Mouse (Mus musculus): ENCODE measurements around the gene Igtp.
"Not testable (repeated sequence)": the region's sequence is repeated elsewhere in the genome, so short reads cannot be mapped to it uniquely, and the experiment has no call there.

The Igtp gene

DNA sequence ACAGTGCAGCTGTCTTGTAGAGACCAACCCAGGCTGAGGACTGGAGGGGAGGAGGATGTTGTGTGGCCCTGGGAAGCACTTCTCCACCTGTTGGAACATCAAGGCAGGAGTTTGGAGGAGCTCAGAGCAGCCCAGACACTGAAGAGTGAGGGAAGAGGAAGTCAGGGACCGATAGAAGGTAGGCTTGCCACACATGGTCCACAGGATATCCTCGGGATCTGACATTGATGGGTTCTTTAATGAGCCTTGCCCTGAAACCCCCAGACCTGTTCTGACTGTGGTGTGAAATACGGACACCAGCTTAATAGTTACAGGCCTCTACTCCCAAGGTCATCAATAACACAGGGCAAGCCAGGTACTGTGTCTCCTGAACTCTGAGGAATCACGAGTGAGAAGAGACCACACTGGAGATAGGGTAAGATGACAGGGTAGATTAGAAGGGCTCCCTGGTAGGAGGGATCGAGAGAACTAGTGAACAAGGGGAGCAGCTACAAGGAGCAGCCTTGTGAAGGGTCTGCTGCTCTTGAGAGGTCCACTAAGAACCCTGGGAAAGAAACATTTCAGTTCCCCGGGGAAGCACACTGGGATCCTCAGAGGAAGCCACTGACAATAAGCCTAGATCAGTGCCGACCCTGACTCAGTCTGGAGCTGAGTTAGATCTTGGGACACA is 14.5 kb downstream of the Igtp start:
- DNase-seq (ENCODE audit: low spot score) = no peak

- DNase-seq (ENCODE audit: low spot score) = peak; percentile 29
These were observed 15.2 kb downstream of the Igtp start for GRCm38 (mm10) chr11:58214391-58215048.

- not testable (repeated sequence) for DNase-seq (ENCODE audit: low spot score)
These were observed 15.7 kb downstream of the Igtp start for GRCm38 (mm10) chr11:58215049-58215430.

DNA sequence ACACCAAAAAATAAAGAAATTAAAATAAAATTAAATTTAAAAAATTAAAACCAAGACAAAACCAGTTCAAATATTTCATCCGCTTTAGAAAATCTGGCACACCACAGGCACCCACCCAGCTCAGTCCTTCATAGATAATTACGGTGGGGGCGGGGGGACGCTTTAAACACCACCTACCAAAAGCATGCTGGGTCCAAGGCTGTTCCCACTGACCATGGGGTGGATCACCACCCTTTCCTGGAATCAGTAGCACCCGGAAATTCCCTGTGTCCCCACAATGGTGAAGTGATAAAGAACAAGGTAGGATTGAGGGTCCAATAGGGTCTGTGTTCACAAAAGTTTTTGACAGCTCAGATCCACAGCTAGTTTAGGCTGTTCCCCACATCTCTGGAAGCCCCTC is 16.5 kb downstream of the Igtp start:
- no peak for DNase-seq (ENCODE audit: low spot score)

DNA sequence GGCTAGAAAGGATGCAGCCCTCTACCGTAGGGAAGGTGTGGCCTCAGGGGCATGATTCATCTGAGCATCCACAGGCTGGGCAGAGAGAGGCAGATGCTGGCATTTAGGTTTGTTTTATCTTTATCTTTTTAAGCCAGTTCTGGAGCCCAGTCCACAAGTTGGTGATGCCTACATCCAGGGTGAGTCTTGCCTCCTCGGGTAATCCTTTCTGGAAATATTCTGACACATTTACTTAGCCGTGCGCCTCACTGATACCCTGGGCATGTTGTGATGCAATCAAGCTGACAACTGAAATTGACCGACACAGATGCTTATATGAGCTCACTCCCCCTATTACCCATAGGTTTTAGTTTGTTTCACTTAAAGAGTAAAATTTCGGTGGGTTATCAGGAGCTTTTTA is 17.5 kb downstream of the Igtp start:
- DNase-seq (ENCODE audit: low spot score) = no peak

GRCm38 (mm10) chr11:58223751-58224150 is 24.4 kb downstream of the Igtp start:
- no peak for DNase-seq (ENCODE audit: low spot score)

GRCm38 (mm10) chr11:58224313-58224712 is 25.0 kb downstream of the Igtp start:
- DNase-seq (ENCODE audit: low spot score) = peak; percentile 37

- DNase-seq (ENCODE audit: low spot score) = not testable (repeated sequence)
These were observed 25.5 kb downstream of the Igtp start for GRCm38 (mm10) chr11:58224872-58225271.

DNA sequence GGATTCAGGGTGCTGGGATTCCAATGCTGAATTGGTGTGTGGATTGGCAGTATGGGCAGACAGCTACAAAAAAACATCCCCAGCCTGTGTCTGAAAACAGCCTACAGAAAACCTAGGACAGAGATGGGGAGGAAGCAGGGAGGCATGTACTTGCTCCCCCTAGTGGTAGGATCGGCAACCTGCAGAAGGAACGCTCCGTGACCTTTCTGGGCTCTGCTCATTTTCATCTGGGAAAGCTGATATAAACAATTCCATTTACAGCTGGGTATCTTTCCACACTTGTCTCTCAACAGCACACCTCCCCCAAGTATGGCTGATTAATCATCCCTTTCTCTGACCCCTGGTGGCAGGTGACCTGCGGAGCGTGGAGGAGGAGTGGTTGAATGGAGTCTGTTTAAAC is 26.3 kb downstream of the Igtp start:
- DNase-seq (ENCODE audit: low spot score) = peak; percentile 56

- DNase-seq (ENCODE audit: low spot score) = no peak
These were observed 27.1 kb downstream of the Igtp start for GRCm38 (mm10) chr11:58226425-58226824.

DNA sequence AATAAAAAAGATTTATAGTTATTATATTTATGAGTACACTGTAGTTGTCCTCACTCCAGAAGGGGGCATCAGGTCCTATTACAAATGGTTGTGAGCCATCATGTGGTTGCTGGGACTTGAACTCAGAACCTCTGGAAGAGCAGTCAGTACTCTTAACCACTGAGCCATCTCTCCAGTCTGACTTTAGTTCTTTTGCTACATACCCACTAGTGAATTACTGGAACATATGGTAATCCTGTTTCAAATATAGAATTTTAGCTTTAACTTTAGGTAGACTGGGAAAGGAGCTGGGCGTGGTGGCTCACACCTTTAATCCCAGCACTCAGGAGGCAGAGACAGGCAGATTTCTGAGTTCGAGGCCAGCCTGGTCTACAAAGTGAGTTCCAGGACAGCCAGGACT is 28.7 kb downstream of the Igtp start:
- not testable (repeated sequence) for DNase-seq (ENCODE audit: low spot score)

- no peak for DNase-seq (ENCODE audit: low spot score)
These were observed 31.1 kb downstream of the Igtp start for GRCm38 (mm10) chr11:58230396-58230910.

GRCm38 (mm10) chr11:58231156-58231555 is 31.8 kb downstream of the Igtp start:
- no peak for DNase-seq (ENCODE audit: low spot score)

DNA sequence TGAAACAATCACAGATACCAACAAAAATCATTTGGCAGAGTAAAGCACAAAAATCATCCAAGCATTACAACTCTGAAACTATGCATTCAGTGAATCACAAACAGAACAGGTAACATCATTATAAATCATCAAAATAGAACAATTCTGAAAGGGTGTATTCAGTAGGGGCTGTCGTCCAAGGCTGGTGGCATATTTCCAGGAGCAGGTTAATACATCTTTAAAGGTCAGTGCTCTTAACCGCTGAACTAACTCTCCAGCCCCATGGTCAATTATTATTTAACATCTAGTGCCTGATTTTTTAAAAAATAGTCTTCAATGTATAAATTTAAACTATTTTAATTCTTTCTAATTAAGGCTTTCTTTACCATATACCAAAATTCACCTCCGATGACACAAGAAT is 35.2 kb downstream of the Igtp start:
- not testable (repeated sequence) for DNase-seq (ENCODE audit: low spot score)

GRCm38 (mm10) chr11:58235152-58235551 is 35.8 kb downstream of the Igtp start:
- DNase-seq (ENCODE audit: low spot score) = no peak

GRCm38 (mm10) chr11:58238840-58239791 is 39.8 kb downstream of the Igtp start:
- DNase-seq (ENCODE audit: low spot score) = no peak

GRCm38 (mm10) chr11:58247294-58247693 is 47.9 kb downstream of the Igtp start:
- no peak for DNase-seq (ENCODE audit: low spot score)

GRCm38 (mm10) chr11:58249203-58249981 is 50.0 kb downstream of the Igtp start:
- no peak for DNase-seq (ENCODE audit: low spot score)

DNA sequence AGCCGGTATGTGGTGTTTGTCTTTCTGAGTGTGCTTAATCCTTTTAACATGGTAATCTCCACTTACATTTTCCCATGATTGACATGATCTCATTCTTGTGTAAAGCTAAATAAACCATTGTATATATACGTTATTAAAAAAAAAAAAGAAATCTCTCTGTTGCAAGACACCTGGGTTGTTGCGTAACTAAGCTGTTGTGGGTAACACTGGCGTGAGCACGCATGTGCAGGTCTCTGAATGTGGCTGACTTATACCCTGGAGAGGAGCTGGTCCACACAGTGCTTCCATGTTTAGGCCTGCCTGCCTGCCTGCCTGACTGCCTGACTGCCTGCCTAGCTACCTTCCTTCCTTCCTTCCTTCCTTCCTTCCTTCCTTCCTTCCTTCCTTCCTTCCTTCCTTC is 51.2 kb downstream of the Igtp start:
- DNase-seq (ENCODE audit: low spot score) = no peak

- no peak for DNase-seq (ENCODE audit: low spot score)
These were observed 55.1 kb downstream of the Igtp start for GRCm38 (mm10) chr11:58254411-58254810.
